Mouse (Mus musculus) cerebellum, adult 9-11 months (tissue): ENCODE results near the gene Thsd7a.

Source experiments
- DNase-seq: peaks from one replicate; pipeline ENCODE4 v3.0.0; 2022

The Thsd7a gene

DNA sequence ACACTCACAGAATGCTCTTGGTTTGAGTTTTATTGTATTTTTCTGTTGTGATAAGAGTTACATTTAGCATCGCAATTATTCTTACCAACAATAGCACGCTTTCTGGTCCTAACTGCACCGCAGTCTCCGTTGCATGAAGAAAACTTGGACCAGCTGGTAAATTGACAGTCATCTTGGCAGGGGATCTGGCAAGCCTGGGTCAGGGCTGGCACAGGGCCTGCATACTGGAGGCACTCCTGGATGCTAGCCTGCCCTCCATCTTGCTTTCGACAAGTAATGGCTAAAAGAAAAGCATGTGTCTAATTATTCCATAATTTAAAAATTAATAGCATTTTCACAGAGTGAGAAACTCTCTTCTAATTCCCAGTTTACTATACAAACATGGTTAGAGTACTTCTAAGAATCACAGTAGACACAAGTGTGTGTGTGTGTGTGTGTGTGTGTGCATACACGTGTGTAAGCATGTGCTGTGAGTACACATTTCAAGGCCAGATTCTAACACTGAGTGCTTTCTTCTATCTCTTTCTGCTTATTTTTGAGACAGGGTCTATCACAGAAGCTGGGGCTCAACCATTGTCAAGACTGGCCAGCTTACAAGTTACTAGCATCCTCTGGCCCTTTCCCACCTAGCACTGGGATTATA, 368.0 kb downstream of the Thsd7a start:
- peak; percentile 87 for DNase-seq

DNA sequence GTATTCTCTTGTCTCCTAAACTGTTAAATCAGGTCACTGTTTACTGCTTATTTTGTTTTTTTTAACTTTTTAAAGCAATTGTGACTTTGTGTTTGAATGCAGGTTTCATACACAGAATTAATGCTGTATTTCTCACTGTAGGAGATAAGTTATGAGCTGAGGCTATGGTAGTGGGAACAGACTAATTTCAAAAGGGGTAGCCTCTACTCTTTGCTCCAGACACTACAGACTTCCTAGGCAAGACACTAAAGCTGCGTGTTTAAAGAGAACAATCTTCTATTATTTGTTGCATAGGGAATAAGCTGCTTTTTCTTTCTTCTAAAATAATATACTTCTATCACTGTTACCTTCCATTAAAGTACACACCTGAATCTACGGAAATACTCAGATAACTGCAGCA, 368.5 kb downstream of the Thsd7a start:
- no peak for DNase-seq

DNA sequence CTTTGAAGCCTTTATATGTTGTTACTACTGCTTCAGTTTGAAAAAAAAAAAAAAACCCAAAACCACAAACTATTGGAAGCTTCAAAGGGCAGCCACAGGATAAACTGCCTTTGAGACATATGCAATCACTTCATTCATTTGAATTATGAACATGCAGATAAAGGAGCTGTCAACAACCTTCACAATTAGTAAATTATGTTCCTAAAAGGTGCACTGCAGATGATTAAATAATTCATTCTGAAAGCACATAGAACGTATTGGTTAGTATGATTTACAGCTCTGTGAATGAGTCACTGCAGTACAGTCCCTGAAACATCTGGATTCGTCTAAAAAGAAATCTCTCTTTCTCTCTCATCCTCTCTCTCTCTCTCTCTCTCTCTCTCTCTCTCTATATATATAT, 390.5 kb downstream of the Thsd7a start:
- no peak for DNase-seq

DNA sequence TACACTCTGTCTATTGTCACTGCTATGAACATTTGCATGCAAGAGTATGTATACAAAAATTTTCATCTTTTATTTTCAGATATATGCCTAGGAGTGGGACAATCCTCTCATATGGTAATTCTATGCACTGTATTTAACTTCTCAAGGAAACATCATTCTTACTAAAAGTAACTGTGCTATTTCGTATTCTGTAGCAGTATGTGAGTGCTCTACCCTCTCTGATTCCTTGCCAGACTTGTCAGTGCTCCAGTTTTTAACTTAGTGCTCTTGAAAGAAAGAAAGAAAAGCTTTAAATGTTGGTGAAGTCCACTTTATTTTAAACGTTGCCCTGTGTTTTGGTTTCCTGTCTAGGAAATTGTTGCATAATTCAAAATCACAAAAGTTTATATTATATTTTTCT, 395.6 kb downstream of the Thsd7a start:
- no peak for DNase-seq

DNA sequence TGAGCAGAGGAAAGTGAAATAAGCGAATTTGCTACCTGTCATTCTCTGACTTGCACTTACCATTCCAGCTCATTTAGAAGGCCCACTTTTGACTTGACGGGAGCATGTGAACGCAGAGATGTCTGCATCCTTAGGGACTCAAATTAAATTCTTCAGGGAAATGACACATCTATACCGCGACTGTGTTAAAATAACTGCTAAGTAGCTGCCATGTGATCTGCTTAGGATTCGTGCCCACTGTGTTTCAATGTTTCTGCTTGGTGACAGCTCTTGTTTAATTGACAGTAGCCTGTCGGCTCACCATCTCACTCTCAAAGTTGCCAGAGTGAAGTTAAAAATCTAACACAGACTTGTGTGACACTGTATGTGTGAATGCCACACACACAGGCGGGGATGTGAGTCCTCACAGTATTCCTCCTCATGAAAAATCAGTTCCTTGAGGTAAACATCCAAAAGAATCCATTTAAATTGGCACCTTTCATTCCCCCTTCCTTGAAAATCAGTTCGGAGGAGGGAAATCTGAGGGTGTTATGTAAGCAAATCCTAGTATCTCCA, 397.0 kb downstream of the Thsd7a start:
- no peak for DNase-seq

DNA sequence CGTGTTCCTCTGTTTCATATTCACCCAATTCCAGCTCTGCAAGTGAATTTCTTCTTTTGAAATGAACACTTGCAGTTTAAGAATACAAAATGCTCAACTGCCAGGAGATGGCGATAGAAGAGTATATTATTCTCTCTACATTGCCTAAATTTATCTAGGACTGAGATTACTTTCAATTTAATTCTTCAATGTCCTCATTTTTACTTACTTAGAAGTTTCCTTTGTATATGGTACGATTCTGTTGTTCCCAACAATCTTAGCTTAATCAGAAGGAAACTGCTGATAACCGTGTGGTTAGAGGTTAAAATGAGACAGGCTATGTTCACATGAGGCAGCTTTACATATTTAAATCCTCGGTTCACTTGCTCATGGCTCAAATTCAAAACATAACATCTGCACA, 398.5 kb downstream of the Thsd7a start:
- no peak for DNase-seq

DNA sequence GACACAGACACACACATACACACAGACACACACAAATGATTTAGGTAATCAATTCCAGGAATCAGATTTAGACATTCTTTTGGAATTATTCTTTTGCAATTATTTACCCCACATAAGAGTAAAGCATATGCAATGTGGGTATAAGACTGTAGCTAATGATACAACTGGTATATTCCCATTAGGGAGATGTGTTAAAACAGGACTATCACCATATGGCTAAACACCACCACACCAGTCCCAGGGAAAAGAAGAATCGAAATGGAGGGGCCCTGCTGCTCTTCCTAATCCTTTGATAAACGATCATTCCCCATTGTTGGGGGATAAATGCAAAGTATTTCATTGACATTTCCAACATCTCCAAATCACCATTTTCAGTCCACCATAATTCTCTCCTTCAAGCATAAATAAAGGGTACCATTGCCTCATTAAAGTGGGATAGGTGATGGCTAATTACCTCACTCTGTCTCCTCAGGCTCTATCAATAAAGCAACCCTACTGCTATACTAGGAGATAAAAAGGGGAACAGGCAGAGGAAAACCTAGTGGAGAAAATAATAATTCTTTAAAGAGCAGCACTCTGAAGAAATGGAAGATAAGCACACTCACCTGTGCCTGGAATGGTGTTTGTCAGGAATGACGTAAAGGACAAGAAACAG, 400.0 kb downstream of the Thsd7a start:
- DNase-seq, result no peak

DNA sequence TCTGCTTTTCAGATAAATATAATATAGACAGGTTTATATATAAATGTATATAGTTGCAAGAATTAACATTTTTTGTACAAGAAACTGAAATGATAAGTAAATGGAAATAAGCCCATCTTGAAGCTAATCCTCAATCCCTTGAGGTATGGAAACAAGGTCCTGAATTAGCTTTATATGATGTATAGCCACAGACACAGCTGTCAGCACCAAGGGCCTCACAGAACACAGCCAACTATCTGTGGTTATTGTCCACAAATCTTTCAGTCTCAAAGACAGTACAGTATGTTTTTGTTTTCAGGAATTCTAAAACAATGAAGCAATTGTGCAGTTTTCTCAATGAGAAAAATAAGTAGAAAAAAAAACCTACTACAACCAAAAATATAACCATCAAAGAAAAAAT, 400.5 kb downstream of the Thsd7a start:
- no peak for DNase-seq

DNA sequence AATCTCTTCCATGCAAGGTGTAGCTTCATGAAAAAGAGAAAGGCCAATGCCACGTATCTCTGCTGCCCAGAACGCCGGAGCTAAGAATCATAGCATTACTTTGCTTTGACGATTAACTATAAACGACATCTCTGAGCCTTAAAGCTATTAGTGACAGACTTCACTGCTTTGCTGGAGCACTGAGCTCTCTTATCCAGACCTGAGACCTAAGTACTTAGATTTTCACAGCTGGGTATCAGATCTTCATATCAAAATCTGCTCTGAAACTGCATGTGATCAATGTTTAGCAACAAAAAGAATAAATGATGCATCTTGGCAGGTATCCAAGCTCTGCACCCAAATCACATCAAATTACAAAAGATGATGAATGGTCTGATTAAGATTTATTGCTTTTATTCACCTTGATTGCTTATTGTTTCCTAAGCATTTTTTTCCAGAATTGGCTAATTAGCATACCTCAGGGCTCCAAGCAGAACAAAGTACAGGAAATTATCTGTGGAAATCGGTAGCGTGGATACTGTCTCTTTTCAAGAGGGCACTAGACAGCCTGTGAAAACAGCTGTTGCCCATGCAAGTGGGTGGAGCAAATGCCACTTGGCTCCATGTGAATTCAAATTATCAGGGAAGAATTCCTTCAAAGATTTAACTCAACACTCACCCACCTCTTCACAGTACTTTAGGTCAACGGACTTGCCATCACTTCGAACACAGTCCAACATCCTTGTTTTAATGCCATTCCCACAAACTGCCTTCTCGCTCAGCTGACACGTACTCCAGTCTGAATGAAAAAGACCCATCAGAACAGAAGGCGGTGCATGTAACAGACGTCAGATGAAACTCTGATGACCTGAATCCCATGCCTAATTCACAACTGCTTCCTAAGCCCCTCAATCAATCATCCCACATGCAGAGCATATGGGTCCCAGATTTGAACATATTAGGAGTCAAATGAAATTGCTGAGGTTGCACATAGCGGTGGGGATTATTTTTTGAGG, 412.3 kb downstream of the Thsd7a start:
- no peak for DNase-seq

DNA sequence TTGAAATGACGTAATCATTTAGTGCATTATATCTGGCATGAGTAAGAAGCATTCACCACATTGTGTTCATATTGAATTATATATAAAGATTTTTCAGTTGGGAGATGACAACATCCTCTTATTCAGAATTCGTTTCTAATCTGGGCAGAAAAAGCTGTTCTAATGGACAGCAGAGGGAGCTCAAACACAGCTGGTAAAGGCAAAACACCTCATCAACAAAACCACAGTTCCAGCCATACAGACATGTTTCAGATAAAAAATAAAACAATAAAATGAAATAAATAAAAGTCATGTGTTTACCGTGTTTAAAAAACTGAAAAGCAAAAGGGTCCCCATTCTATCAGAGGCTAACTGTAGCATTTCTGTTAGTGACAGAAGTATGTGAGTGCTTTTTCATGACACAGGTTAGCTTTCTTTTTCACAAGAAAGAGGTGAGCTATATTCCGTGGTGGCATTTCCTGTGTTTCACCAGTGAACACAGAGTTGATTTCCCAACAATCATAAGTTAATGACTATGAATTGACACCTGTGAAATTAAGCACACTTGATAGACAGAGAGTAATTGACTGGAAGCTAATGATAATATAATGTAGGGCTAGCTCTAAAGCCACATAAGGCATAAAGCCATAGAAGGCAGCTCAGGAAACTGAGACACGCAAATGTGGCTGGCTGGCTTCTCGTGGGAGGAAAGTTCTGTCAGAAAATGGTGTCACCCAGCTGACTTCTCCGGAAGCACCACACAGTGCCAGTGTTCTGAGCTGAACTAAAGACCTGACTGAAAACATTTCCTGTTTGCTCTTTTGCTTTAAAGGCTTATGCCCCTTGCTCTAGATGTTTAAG, 433.9 kb downstream of the Thsd7a start:
- no peak for DNase-seq

DNA sequence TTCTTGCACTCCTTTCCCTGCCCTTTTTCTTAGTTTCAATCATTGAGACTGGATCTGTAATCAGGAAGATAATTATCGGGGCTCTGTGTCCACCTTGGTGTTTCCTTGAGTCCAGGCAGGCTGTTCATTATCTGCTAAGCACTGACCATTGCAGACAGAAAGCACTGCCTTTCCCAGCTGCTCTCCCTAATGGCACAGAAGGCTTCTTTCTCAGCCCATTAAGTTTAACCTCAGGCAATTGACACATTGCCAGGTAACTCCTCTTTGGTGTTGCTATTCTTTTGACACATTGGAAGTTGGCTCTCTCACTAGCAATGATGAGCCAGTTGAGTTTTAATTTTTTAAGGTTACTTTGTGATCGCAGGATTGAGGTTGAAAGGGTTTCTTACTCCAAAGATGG, 441.7 kb downstream of the Thsd7a start:
- peak; percentile 9 for DNase-seq

DNA sequence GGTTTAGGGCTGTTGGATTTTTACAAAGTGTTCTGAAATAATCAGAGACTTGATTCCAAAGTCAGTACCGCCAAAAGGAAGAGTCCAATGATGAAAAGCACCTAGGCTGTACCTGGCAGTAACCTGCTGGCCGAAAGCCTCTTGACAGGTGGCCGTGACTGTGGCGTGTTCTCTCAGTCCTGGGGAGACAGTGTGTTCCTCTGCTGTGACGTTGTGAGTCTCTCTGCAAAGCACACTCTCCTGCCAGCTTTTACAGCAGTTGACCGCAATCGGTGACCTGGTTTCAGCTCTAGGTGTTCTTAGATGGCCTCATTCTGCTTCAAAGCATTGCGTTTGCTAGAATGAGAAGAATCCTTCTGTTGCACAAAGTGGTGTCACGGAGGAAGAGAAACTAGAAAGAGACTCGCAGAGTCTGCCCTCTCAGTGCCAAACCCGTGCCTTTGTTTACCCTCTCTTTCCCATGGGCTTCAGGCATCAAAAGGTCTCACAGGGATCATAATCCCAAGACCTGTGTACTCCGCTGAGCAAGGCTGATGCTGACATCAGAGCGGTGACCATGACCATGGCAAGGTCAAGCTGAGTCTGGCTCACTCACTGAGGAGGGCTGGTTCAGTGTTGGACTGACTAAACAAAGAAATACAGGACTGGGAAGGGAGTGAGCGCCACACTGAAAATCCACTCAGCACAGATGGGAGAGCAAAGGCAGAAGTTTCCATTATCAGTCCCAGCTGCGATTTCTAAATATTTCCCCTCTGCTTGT, 486.4 kb downstream of the Thsd7a start:
- peak; percentile 87 for DNase-seq
